ENCODE assay signal across 1 mouse cellular context in the genomic region with DNA sequence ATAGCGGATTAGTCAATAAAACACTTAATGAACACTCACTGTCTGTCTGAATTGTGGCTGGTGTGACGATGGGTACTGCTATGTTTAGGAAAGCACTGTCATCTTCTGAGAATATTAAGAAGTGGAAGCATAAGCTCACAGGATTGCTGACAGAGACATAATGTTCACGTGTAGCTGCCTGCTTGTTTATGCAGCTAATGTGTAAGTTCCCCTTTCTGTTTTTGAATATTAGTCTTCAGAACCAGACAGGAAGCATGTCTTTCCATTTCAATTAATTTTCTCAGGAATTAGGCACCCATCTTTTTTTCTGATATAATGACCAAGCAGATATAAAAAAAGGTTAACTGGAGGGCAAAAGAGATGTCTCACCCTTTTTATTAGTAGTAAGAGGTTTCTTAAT.
TF ChIP-seq lines count a peak whose summit lies in the region.

No protein-coding gene starts in this region.

TF ChIP-seq in MEL, 35 proteins besides CTCF, POLR2A, EP300 and RAD21 (continued from another document):
- TF ChIP-seq USF1 (IDR thresholded peaks at IDR 0.05; ENCODE audit: low read depth, low read length) (peak; percentile 36; the same call in 1 of the 2 replicates), JUND (IDR thresholded peaks at IDR 0.05; ENCODE audit: low read depth, low read length) (no peak), TCF12 (IDR thresholded peaks at IDR 0.05; ENCODE audit: low read depth, low read length) (no peak), MAX (IDR thresholded peaks at IDR 0.05; ENCODE audit: low read length) (peak; percentile 68; the same call in 1 of the 2 replicates), ELF1 (IDR thresholded peaks at IDR 0.05; ENCODE audit: low read depth, low read length) (no peak), E2F4 (IDR thresholded peaks at IDR 0.05; ENCODE audit: borderline replicate concordance, low read depth, low read length) (no peak), TAL1 (IDR thresholded peaks at IDR 0.05; ENCODE audit: low read length) (no peak), MAFK (IDR thresholded peaks at IDR 0.05; ENCODE audit: borderline replicate concordance, low read depth, low read length) (no peak), MXI1 (IDR thresholded peaks at IDR 0.05; ENCODE audit: low read depth, low read length) (peak; percentile 91), NELFE (IDR thresholded peaks at IDR 0.05; ENCODE audit: low read depth, low read length) (no peak), POLR2AphosphoS2 (IDR thresholded peaks at IDR 0.05; ENCODE audit: low read length) (no peak), TBP (IDR thresholded peaks at IDR 0.05; ENCODE audit: low read depth, low read length) (no peak), MEF2A (IDR thresholded peaks at IDR 0.05; ENCODE audit: extremely low read depth, insufficient replicate concordance, low read depth, low read length, poor library complexity, severe bottlenecking) (no peak), GABPA (IDR thresholded peaks at IDR 0.05; ENCODE audit: low read depth, low read length) (no peak), RCOR1 (IDR thresholded peaks at IDR 0.05; ENCODE audit: low read depth, low read length) (no peak)
